Mouse (Mus musculus) layer of hippocampus, adult 8-10 months (tissue): Measurements from ENCODE around the gene Pcare. TPM values are rescaled to one million over a fixed set of nuclear protein-coding genes. Genes with fewer than 3 reads are reported as not detected.
"Not testable (repeated sequence)": the region's sequence is repeated elsewhere in the genome, so short reads cannot be mapped to it uniquely, and the experiment has no call there.

Source experiments
- DNase-seq, 2 experiments: peaks; one replicate each; pipeline ENCODE4 v3.0.0; 2022; ENCODE audit warnings: low spot score in 2 of 2
- total RNA-seq, 4 experiments: library from RNA; stranded (reverse); gene quantifications; 2 replicates each; pipeline ENCODE4 v1.2.4; 2022

The Pcare gene
- under 1 TPM; 0.09 to 0.27 (median 0.17) TPM for total RNA-seq

GRCm38 (mm10) chr17:71752831-71753230 is at the start of gene Pcare:
TSS of gene Pcare (minus strand) at chr17:71752894.
- DNase-seq, result no peak

- no peak for DNase-seq
These were observed 43.0 kb upstream of the Pcare start for GRCm38 (mm10) chr17:71795521-71796205.

DNA sequence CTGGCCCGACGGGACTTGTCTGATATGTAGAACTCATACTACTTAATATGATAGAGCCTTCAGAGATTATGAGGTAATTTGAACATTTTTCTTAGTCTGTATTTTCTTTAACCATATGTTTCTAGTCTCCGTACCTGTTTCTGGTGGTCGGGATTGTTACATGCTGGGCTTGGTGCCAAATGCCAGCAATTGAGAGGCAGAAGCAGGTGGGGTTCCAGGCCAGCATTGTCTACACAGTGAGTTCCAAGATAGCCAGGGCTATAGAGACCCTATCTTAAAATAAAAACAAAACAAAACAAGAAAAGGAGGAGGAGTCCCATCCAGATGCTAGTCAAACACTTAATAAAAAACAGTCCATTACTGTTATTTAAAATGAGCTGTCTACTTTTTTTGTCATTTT is 38.9 kb upstream of the Pcare start:
- DNase-seq, result no peak

DNA sequence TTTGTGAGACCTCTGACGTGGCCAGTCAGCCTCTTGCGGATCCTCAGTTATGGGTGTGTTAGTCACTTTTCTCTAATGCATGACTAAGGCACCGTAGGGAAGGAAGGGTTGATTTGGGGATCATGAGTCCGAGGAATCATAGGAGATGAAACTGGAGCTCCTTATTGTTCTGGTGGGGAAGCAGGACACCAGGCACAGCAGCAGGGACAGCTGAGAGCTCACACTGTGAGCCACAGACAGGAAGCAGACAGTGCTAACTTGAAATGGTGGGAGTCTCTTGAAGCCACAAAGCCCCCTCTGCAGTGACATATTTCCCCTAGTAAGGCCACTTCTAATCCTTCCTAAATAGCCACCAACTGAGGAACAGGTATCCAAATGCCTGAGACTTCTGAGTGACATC is 38.4 kb upstream of the Pcare start:
- no peak for DNase-seq

DNA sequence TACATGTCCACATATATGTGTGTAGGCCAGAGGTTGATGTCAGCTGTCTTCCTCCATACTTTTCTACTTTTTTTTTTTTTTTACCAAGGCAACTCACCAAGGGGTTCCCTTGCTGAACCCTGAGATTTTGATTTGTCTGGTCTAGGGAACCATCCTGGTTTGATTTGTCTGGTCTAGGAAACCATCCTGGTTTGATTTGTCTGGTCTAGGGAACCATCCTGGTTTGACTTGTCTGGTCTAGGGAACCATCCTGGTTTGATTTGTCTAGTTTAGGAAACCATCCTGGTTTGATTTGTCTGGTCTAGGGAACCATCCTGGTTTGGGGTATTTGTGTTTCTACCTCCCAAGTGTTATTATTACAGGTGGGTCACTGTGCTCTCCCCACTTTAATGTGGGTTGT is 33.8 kb upstream of the Pcare start:
- DNase-seq, result no peak

- no peak for DNase-seq
These were observed 30.7 kb upstream of the Pcare start for GRCm38 (mm10) chr17:71783366-71783735.

- peak; percentile 34 to 50 for DNase-seq
These were observed 30.1 kb upstream of the Pcare start for GRCm38 (mm10) chr17:71782699-71783365.

GRCm38 (mm10) chr17:71782242-71782698 is 29.6 kb upstream of the Pcare start:
- DNase-seq, result peak in 1 of 2 experiments; percentile 26

DNA sequence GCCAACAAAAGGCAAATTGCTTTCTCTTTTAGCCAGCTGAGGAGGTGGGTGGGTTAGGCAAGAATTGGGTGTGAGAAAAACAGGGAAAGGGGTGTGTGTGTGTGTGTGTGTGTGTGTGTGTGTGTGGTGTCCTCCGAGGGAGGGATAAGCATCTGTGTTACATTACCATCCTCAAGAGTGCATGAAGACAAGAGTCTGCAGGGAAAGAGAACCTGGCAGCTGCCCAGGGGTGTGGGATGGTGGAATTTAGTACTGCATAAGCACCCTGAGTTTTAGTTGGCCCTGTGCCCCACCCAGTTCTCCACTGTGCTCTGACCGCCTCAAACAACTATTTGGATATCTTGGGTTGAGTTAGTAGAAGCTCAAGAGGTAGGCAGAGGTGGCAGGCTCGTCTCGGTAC is 28.3 kb upstream of the Pcare start:
- peak; percentile 57 to 59 for DNase-seq

DNA sequence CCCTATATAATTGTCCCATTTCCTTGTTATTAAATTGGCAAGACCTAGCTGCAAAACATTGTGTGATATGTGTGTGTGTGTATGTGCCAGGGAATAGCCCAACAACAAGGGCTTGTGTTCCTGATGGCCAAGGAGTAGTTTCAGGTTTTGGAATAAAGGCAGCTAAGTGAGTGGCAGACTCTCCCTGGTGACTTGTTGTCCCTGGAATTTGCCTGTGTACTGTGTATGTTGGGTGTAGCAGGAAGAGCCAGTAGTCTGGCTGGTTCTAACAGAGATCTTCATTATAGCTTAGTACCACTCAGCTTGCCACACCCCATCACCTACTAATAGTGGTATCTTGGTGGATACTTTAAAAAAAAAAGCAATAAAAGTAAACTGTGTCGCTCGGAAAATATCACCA is 27.8 kb upstream of the Pcare start:
- DNase-seq, result no peak

DNA sequence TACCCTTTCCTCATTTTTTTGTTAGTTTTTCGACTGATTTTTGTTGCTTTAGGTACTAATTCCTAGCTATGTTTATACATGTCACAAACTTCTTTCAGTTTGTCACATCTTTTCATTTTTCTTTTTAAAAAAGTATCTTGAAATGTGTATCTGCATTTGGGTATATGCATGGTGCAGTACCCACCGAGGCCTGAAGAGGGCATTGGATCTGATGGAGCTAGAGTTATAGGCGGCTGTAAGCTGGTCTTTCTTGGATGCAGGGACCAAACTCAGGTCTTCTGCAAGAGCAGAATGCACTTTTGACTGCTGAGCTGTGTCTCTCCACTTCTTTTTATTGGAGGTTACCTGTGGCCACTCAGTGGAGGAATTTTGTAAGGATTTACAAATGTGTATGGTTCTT is 26.0 kb upstream of the Pcare start:
- DNase-seq, result no peak

- no peak for DNase-seq
These were observed 22.6 kb upstream of the Pcare start for GRCm38 (mm10) chr17:71775279-71775678.

- DNase-seq, result no peak
These were observed 21.5 kb upstream of the Pcare start for GRCm38 (mm10) chr17:71774173-71774572.

DNA sequence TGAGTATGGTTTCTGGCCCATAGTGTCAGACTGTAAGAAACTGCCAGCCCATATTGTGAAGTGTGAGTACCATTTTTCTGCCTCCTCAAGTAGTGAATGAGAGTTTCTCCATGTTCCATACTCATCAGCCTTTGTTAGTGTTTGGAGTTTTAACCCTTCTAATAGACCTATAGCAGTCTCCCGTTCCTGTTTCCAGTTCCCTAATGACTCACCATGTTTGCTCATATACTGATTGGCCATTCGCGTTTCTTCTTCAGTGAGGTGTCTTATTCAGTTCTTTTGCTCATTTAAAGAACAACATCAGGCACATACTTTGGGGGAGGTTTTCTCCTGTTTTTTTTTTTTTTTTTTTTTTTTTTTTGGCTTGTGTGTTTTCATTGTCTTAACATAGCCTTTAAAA is 18.0 kb upstream of the Pcare start:
- DNase-seq, result no peak

GRCm38 (mm10) chr17:71769564-71769963 is 16.9 kb upstream of the Pcare start:
- no peak for DNase-seq

DNA sequence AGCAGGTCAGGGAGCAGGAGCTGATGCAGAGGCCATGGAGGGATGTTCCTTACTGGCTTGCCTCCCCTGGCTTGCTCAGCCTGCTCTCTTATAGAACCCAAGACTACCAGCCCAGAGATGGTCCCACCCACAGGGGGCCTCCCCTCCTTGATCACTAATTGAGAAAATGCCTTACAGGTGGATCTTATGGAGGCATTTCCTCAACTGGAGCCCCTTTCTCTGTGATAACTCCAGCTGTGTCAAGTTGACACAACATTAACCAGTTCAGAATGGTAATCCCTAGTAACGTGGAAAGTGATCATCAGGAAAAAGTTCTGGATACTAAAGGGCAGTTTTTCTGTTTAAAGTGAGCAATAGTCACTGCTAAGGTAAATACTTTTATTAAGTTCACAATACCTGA is 15.5 kb upstream of the Pcare start, which contains the start of gene Clip4:
Clip4 (plus strand) TSS at position 301 of the 400 bp plus-strand sequence.
- DNase-seq, result not testable (repeated sequence)

DNA sequence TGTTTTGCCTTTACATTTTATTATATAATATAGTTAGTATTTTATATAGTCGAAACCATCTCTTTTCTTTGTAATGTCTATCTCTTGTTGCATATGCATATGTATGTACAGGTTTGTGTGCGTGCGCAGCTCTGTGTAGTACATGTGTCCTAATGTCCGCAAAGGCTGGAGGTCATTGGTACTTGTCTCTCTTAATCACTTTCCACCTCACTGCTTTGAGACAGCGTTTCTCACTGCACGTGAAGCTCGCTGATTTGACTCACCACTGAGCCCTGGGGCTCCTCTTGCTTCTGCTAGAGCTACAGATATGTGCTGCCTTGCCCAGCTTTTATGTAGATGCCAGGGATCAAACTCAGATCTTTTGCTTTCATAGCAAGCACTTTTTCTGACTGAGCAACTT is 7.8 kb upstream of the Pcare start:
- DNase-seq, result no peak

DNA sequence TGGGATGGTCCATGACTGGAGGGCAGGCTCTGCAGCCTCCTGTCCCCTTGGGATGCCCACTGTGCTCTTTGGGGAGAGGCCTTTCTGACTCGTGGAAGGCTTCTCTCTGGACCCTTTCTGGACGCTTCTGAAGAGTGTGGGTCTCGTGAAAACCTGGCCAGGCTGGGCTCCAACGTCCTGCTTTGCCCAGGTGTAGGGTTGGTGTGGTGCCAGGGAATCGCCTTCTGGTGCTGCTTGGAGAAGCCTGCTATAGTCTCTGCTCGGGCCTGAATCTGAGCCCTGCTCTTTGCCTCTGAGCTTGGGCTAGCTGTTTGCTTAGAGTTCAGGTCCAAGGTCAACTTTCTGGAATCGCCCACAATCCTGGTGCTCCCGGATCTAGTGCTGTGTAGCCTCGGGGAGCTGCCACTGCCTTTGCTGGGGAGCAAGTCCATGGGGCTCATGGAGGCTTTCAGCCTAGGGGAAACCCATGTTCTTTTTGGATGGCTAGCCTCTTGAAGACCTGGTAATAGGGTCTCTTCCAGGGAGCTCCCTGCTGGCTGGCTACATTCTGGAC is 3.0 kb downstream of the Pcare start:
- no peak for DNase-seq

DNA sequence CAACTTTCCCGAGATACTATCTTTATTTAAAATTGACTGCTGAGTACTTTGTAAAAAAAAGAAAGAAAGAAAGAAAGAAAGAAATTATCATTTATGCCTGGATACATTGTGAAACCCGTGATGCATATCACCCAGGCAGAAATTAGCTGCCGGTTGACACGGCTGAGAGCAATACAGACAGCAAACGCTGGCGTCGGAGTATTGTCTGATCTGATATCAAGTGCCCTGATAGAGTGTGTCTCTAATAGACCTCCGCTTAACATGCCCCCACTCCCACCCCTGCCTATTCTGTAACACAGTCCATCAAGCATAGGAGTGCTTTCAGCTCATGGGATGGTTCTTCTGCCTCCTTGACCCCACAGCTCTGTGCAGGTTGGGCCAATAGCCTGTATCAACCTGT is 5.1 kb downstream of the Pcare start:
- no peak for DNase-seq

DNA sequence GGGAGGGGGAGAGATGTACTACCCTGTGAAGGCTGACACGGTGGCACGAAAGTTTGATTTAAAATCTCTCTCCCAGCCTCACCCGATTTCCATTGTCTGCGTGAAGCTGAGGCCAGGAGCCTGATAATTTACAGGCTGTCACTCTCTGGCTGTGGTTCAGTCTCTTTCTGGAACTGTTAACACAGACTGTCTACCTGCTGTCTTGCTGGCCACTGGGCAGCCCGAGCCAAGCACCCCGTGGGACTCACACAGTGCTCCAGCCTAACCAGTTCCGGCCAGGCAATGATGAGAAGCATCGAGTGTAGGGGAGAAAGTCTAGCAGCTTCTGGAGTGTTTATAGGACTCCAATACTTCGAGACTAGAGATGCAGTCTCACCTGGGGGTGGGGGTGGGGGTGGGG is 6.6 kb downstream of the Pcare start:
- no peak for DNase-seq

DNA sequence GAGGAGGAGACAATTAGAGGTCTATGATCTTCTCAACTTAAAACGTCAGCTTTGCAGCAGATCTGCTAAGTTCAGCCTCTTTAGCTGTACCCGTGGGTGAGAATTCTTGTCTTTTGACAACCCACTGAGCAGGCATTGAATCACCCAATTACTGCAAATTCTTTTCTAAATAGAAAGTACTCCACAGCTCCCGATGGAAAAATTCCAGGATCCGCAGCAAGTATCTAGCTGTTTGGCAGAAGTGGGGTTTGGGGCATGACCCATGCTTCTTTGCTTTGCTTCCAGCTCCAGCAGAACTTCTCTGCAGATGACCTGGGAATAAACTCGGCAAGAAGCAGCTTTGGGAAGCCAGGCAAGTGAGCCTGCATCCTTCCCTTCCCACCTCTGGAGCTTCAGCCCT is 9.8 kb downstream of the Pcare start:
- DNase-seq, result peak; percentile 28 to 29

- no peak for DNase-seq
These were observed 10.5 kb downstream of the Pcare start for GRCm38 (mm10) chr17:71742156-71742555.

GRCm38 (mm10) chr17:71736442-71736841 is 16.3 kb downstream of the Pcare start:
- no peak for DNase-seq
